Mouse (Mus musculus): ENCODE data around the gene Pin4.

DNA sequence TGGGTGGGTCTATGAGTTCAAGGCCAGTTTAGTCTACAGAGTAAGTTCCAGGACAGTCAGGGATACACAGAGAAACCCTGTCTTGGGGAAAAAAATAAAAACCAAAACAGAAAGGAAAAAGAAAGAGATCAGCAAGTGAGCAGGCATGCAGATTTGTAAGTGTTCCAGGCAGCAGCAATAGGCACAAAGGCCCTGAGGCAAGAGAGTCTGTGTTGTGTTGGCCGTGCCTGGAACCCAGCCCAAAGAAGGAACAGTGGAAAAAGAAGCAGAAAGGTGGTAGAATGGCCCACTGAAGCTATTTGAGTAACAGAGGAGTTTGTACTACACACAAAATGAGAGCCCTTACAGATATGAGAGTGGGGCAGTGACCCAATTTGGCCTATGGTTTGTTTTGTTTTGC is 50.5 kb downstream of the Pin4 start:
- no peak for TF ChIP-seq POLR2A (IDR thresholded peaks at IDR 0.05; ENCODE audit: control insufficient read depth in 1 of 2, insufficient read depth in 1 of 2, low read depth in 1 of 2, low read length in 2 of 2, poor library complexity in 1 of 2)
- no peak for TF ChIP-seq EP300 (IDR thresholded peaks at IDR 0.05; ENCODE audit: low read depth in 1 of 2, low read length in 2 of 2)
- no peak for TF ChIP-seq USF1 (IDR thresholded peaks at IDR 0.05; ENCODE audit: low read depth, low read length)
- no peak for TF ChIP-seq CHD2 (IDR thresholded peaks at IDR 0.05; ENCODE audit: low read length)
- TF ChIP-seq TAL1 (IDR thresholded peaks at IDR 0.05; ENCODE audit: low read length): no peak
- no peak for TF ChIP-seq MYB (IDR thresholded peaks at IDR 0.05; ENCODE audit: low read depth, low read length)
- TF ChIP-seq GATA1 (IDR thresholded peaks at IDR 0.05; ENCODE audit: low read depth, low read length): no peak
- TF ChIP-seq CTCF (IDR thresholded peaks at IDR 0.05 in 2 of 3, conservative IDR thresholded peaks at IDR 0.05 in 1 of 3; ENCODE audit: control insufficient read depth in 1 of 3, insufficient read depth in 1 of 3, low read depth in 2 of 3, low read length in 3 of 3, poor library complexity in 1 of 3, severe bottlenecking in 1 of 3): no peak
- TF ChIP-seq NELFE (IDR thresholded peaks at IDR 0.05; ENCODE audit: low read depth, low read length): no peak
- no peak for TF ChIP-seq MYC (IDR thresholded peaks at IDR 0.05; ENCODE audit: low read depth, low read length)
- no peak for TF ChIP-seq TCF12 (IDR thresholded peaks at IDR 0.05; ENCODE audit: low read depth, low read length)
- no peak for TF ChIP-seq MXI1 (IDR thresholded peaks at IDR 0.05; ENCODE audit: low read depth, low read length)
- no peak for TF ChIP-seq SIN3A (IDR thresholded peaks at IDR 0.05; ENCODE audit: low read length)
- TF ChIP-seq KAT2A (conservative IDR thresholded peaks at IDR 0.05; ENCODE audit: low read depth, low read length): no peak

All from MEL (cell line).